Mouse (Mus musculus) cerebellum, postnatal 4 days (tissue): ENCODE measurements around the gene Hnf1a.

Source experiments
- DNase-seq, 2 experiments: peaks; one replicate each; pipeline ENCODE4 v3.0.0; 2022; ENCODE audit warnings: low spot score in 2 of 2, mixed read lengths in 1 of 2

Gene Hnf1a

DNA sequence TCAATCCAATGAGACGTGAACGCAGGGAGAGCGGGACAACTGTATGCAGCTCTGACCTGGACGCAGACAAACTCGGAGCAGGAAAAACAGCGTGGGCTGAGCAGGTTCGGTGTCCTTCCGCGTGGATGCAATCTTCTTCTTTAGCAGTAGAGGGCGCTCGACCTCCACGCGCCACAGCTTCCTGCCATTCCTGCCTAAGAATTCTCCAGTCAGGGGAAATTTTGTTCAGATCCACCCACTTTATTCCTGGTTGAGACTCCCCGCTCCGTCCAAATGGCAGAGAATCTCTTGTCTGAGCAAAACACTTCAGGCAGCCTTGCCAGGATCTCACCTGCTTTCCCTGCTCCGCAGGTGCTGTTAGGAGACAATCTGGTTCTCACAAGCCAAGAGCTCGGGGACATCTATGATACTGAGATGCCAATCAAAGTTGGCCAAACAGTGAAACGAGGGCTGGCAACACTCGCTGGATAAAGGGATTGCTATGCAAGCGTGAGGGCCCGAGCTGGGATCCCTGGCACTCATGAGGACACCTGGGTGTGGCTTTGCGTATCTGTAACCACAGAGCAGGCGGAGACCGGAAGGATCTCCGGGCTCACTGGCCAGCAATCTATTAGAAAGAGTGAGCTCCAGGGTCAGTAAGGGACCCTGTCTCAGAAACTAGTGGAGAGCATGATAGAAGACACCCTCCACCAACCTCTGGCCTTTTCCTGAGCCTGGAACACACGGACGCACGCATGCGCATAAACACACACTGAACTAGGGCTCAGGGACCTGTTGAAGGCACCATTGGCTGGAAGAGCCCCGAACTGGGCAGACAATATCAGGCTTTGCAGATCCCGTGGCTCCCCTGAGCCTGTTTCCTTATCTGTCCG, 8.6 kb upstream of the Hnf1a start:
- DNase-seq = peak; percentile 55 to 74

DNA sequence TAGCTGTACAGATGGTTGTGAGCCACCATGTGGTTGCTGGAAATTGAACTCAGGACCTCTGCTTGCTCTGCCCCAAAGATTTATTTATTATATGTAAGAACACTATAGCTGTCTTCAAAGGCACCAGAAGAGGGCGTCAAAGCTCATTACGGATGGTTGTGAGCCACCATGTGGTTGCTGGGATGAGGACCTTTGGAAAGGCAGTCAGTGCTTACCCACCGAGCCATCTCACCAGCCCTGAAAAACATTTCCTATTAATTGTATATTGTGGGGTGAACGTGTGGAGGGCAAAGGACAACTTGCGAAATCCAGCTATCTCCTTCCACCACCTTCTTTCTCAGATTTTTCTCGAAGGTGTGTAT, 8.0 kb upstream of the Hnf1a start:
- DNase-seq = peak in 1 of 2 experiments; percentile 11

DNA sequence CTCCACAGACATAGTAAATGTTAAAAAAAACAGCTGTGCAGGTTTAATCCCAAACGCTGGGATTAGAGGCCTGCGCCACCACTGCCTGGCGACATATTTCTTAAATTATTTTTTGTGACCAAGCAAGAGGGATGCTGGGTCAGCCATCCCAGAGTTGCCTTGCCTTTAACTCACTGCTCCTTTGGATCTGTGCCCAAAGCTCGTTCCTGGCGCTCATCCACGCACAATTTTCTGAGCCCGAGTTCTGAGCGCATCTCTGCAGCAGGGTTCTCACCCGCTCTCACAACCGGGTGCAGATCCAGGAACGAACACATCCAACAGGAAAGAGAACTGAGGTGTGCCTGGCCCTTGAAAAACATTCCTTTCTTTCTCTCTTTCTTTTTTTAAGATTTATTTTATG, 7.6 kb upstream of the Hnf1a start:
- DNase-seq = peak in 1 of 2 experiments; percentile 46

DNA sequence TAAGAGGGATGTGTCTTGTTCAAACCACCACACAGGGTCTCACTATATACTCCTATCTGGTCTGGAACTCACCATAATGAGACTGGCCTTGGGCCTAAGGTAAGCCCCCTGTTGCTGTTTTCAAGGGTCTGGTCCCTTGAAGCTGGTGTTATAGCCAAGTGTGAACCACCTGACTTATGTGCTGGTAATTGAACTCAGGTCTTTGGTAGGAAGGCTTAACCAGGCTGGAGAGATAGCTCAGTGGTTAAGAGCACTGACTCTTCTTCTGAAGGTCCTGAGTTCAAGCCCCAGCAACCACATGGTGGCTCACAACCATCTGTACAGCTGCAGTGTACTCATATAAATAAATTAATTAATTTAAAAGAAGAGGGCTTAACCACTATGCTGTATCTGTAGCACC, 6.0 kb upstream of the Hnf1a start:
- no peak for DNase-seq

DNA sequence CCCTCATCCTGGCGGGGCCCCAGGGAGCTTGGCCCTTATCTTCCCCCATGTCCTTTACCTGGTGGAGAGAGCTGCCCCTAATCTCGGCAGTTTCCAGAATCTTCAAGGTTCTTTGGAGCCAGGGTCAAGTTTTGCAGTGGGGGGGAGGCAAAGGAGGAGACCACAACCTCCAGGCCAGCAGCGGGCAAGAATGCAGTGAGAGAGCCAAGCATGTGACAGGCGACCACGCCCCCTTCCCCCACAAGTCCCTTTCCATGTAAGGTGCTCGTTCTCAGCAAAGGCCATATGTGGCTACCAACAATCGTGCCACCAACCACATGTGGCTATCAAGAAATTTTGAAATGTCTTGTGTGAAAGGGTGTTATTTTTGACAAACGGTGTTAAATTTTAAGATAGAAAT, 2.2 kb upstream of the Hnf1a start:
- DNase-seq = no peak

DNA sequence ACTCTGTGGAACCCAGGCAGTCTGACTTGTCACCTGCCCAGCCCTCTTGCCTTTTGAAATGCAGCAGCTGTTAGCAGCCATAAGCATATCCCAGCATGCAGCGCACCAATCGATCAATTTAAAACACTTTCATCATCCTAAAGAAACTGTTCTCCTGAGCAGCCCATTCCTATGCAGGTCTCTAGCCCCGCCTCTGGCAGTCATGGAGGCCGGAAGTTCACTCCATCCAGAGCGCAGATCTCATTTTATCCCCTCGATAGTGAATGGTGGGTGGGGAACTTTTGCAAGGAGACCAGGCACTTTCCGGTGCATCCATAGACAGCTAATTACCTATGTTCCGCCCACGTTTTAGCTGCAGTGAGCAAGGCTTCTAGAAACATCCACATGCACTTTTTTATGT, 1.3 kb upstream of the Hnf1a start:
- DNase-seq = no peak

DNA sequence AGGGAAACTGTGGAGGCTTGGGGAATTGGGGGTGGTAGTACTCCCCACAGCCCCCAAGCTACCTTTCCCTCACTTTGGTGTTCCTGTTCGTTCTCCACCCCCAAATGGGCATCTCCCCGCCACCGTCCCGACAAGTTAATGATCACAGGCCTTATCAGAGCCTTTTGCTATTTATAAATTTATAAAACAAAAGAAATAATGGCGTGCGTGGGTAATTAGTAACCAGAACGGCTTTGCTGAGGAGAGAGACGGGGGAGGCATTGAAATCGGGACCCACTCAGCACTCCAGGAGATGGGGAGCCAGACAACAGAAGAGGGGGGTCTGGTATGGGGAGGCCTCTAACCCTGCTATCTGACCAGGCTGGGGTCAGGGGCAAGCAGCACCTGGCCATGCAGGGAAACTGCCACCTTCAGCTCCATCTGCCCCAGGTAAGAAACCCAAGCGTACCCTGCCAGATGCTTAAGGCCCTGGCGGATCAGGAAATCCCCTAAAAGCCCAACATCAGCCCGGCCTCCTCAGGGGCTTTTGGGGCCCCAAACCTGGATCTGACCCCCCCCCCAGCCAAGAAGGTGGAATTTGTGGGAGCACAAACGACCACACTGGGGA, 1.2 kb downstream of the Hnf1a start:
- DNase-seq = no peak

DNA sequence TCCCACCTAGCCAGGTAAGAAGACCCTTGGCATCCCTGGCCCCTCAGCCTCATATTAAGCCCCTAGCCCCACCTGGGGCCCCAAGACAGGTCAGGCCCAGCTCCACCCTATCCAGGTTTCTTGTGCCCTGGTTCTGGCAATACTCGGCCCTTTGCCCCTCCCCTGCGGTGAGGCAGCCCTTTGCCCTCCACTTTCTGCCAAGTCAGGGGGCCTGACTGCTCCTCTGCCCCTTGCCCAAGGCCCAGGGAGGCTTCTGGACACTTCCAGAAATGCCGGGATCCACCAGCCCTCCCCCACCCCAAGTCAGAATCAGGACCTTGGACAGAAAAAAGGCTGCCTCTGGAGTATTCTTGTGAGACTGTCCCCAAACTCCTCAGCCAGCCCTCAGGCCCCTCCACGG, 1.8 kb downstream of the Hnf1a start:
- no peak for DNase-seq

DNA sequence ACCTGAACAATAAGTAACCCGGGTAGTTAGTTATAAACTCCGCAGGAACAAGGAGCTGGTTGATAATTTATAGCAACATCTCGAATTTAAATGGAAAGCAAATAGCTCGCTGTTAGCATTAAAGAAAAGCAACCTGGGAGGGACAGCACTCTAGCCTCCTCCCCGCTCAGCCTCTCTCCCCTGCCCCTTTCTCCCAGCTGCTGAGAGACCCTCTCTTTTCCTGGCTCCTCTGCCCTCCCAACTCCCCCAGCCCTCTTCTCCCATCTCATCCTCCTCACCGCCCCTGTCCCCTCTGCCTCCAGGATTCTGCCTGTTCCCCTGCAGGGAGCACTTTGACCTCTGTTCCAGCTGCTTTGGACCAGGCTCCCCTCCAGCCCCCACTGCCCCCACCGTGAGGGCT, 2.2 kb downstream of the Hnf1a start:
- DNase-seq = no peak

DNA sequence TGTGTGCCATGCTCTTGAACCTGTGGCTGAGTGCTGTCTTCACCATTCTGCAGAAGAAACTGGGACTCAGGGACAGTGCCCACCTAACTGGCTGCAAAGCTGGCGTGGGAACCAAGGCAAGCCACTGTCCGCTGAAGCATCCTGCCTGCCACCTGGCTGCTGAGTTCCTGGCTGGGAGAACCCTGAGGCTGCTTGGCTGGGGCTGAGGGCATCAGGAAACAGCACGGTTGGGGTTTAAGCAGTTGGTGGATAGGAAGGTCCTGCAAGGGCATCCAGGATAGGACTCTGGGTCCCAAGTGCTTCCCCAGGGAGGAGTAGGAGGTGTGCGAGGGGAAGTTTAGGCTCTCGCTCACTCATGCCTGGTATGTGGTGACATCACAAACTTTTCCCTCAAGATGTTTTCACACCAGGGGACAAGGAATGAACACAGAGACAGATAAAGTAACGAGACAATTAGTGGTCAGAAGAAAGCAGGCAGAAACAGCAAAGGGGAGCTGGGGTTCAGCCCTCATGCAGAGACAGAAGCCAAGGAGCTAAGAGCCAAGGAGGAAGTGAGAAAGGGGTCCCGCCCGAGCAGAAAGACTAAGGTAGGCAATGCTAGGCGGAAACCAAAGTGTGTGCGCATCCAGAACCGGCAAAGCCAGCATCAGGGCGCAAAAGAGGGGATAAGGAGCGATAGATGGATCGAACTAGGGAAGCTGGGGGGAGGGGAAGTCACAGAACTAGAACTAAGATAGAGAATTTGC, 3.2 kb downstream of the Hnf1a start:
- no peak for DNase-seq

DNA sequence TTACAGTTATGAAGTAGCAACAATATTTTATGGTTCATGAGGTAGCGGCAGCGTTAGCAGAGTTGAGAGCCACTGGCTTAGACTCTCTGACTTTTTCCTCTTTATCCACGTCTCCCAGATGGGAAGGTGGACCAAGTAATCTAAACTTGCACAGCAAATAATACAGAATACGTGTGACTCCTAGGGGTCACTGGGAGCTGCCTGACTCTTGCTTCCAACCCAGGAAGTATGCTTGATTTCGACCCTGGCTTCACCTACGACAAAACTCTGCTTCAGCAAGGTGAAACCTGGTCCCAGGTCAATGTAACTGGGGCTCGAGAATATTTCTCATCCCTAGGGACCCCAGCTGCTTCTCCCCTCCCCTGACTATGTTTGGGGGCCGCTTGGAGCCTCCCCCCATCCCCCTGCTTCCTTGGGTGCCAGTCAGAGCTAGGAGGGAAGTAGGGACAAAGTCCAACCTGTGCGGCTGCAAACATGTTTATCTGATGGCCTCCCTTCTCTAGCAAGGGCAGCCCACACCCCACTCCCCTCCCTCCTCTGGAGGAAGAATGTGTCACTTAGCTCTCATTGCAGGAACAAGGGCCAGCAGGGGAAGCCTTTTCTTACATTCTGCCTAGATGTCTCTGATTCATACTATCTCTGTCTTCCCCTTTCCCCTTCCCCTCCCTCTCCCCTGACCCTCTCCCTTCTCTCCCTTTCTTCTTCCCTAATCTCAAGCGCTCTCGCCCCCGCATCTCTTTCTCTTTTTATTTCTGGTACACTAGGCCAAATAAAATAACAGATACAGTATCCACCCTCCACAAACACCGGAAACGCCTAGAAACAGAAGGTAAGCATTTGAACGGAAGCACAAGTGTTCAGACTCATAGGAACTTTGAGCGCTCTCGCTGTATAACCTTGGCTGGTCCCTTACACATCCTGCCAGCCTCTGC, 5.7 kb downstream of the Hnf1a start:
- DNase-seq = no peak

DNA sequence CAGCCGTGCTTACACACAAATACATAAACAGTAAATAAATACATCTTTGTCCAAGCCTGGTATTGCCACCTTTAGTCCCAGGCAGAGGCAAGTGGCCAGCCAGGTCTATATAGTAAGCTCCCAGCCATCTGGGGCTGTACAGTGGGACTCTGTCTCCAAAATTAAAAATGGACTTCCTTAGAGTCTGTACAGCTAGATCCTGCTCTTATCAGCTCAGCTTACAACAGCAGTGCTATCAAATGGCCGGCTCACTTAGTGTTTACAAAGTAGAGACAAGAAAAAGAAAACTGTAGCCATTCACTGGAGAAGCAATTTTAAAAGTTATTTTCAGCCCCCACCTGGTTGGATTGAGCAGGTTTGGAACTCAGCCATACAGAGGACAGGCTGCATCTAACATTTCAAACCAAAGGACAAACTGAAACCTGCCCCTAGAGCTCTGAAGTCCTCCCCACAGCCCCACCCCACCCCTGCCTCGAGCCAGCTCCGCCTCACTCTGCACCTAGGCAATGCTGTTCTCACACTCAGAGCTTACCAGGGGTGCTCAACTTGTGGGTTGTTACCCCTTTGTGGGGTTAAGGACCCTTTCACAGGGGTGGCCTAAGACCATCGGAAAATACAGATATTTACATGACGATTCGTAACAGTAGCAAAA, 6.5 kb downstream of the Hnf1a start:
- no peak for DNase-seq

DNA sequence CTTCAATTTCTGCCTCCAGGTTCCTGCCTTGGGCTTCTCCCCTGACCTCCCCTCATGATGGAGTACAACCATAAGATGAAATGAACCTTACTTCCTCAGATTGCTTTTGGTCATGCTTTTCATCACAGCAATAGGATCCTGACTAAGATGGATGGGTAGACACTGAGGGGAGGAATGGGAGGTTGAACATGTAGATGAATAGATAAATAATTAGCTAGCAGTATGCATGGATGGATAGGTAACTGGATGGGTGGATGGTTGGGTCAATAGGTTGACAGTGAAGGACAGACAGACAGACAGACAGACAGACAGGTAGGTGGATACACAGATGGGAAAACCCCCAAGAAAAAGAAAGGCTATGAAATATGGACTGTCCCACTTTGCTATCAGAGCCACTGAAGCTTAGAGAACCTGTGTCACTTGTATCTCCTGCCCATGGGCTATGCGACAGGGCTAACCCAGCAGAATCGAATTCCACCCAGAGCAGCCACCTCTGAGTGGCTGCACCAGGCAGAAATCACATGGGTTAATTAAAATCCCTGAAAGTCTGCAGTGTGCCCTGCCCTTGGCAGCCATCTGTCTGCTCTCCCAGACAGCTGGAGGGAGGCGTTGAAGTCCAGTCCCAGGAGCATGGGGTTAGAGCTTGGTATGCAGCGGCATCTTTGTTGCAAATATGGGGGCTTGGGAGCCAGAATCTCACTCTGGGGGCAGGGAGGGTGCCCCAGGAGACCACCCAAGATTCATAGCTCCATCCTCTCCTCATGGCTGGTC, 9.1 kb downstream of the Hnf1a start:
- no peak for DNase-seq

DNA sequence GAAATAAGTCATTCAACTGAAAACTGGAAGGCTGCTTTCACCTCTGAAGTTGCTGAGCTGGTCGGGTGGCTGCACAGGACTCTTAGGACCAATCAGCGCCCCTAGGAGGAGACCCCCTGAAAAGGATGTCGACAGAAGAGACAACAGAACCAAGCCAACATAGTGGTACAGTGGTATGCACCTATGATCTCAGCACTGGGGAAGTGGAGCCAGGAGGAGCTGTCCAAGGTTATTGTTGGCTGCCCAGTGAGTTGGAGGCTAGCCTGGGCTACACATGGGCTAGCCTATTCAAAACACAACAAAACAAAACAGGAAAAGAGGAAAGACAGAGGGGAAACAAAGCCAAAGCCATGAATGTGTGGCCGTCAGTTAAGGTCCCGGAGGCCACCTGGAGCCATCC, 12.8 kb downstream of the Hnf1a start:
- no peak for DNase-seq

DNA sequence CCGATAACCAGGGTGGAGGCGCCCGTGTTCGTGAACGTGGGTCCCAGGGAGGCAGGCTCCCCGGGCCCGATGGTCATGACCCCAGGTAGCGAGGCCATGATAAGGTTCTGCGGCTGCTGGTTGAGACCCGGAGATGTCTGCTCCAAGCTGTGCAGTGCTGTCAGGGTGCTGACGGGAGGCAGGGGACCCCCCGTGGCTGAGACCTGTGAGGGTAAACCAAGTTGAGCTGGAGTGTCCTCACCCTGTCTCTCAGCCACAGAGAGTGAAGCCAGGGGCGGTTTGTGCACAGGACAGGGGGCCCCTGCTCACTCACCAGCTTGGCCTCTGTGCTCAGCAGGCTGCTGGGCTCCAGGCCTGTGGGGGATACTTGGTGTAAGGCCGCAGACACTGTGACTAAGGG, 17.6 kb downstream of the Hnf1a start:
- no peak for DNase-seq

DNA sequence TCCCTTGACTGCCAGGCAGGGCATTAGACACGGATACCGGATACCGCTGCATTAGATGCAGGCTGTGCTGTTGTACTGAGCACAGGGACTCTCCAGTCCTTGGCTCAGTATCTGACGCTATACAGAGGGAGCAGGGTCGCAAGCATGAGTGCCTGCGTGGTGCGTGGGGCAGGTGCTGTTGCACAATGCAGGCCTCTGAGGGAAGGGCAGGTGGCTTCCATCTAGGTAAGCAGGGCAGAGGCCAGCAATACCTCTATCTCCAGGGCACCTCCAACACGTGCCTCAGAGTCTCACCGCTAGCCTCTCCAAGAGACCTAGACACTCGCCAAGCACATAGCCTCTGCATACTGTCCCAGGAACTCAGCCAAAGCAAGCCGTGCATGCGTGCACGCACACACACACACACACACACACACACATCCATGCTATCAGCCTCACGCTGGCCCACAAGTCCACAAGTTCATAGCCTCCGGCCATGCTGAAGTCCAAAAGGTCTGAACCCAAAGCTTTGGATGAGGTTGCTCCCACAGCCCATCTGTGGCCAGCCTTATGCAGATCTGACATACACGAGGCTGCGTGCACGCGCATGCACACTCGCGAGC, 19.5 kb downstream of the Hnf1a start:
- DNase-seq = no peak

DNA sequence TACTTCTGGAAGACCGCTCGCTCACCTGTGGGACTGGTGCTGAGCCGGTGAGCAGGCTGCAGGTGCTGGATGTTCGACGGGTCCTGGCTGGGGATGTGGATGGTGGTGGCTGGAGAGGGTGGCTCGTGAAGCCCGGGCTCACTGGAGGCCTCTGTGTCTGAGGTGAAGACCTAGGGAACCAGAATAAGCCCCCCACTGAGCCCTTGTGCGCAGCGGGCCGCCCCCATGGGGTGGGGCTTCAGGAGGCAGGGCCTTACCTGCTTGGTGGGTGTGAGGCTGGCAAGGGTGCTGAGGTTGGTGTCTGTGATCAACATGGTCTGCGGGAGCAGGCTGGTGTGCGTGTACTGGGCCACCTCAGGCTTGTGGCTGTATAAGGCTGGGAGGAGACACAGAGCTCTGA, 20.2 kb downstream of the Hnf1a start:
- DNase-seq = no peak

DNA sequence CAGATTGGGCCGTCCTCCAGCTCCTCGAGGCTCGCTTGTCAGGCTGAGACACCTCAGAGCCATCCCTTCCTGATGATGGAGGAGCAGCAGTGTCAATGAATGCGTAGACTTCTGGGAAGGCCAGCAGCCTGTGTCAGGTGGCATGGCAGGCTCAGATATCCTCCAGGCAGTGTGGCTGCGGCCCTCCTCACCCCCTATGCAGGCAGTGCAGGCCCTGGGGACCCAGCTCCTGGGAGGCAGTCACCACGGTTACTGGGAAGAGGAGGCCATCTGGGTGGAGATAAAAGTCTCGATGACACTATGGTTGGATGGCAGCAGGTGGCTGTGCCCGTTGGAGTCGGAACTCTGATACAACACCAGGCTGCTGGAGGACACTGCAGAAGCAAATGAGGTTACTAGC, 21.1 kb downstream of the Hnf1a start:
- DNase-seq = no peak

DNA sequence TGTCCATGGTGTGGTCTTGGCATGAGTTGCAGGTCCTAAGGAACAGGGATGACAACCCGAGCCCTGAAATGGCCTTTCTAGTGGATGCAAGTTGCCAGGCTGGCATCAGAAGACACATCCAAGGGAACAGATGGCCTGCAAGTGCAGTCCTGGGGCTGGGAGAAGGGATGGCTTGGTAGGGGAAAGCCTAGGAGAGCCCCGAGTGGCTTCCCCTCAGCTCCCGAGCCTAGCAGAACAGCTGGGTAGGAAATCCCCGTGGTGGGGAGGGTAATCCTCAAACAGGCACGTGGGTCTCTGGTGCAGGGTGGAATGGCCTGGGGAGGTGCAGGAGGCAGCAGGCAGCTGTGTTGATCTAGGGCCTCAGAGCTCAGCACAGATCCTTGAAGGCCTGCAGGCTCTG, 21.6 kb downstream of the Hnf1a start:
- peak in 1 of 2 experiments; percentile 34 for DNase-seq

DNA sequence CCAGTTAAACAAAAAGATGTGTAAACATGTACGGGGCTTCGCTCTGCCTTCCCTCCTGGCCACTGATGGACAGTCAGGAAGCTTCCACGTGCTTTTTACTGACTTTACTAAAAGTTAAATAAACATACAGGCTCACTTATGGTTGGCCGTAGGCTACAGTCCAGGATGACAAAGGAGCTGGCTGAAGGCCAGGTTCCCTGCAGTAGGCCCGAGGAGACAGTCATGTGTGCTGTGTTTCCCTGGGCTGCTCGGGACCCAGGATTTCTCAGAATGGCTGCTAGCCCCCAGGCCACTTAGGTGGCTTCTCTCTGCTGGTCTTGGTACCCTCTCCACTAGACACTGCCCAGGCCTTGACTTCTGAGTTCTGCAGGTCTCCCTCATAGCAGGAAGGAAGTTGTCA, 22.0 kb downstream of the Hnf1a start:
- DNase-seq = peak in 1 of 2 experiments; percentile 60
